Mouse (Mus musculus): ENCODE measurements around the gene Msantd1. TPM values are rescaled to one million over a fixed set of nuclear protein-coding genes. Genes with fewer than 3 reads are reported as not detected.

Msantd1 gene
- polyA plus RNA-seq, 1 experiment, result 4.6 TPM

GRCm38 (mm10) chr5:34931516-34932457 lies 24.0 kb downstream of the Msantd1 start:
- H3K4me3 ChIP-seq (replicated peaks; ENCODE audit: control insufficient read depth, low read depth, low read length), result no peak overlapping the region
- TF ChIP-seq CTCF (IDR thresholded peaks at IDR 0.05; ENCODE audit: control insufficient read depth, insufficient read depth, low read length) (no peak), POLR2A (IDR thresholded peaks at IDR 0.05; ENCODE audit: borderline replicate concordance, control insufficient read depth, low read depth, low read length) (no peak)
- peaks cover 7% of the 10 kb centered on the region; the same call in 1 of the 2 replicates for H3K4me1 ChIP-seq (ENCODE audit: control insufficient read depth, insufficient read depth, low read length)
- 49% methylated on average over 11 of the region's 11 CpGs for WGBS
- H3K27ac ChIP-seq (ENCODE audit: control insufficient read depth, insufficient read depth, low read depth, low read length, poor library complexity), result 0 out of 2 replicates have a peak overlapping the region, but pooled peaks have one; percentile 19

- TF ChIP-seq POLR2A (IDR thresholded peaks at IDR 0.05; ENCODE audit: borderline replicate concordance, control insufficient read depth, low read depth, low read length) (no peak), CTCF (IDR thresholded peaks at IDR 0.05; ENCODE audit: control insufficient read depth, insufficient read depth, low read length) (no peak)
- WGBS, result 30% methylated on average over 4 of the region's 4 CpGs
- H3K27ac ChIP-seq (ENCODE audit: control insufficient read depth, insufficient read depth, low read depth, low read length, poor library complexity), result no peak overlapping the region
- H3K4me3 ChIP-seq (replicated peaks; ENCODE audit: control insufficient read depth, low read depth, low read length), result no peak overlapping the region
- peaks cover 7% of the 10 kb centered on the region; the same call in 1 of the 2 replicates for H3K4me1 ChIP-seq (ENCODE audit: control insufficient read depth, insufficient read depth, low read length)
Observed at GRCm38 (mm10) chr5:34932458-34932806, 24.6 kb downstream of the Msantd1 start.

DNA sequence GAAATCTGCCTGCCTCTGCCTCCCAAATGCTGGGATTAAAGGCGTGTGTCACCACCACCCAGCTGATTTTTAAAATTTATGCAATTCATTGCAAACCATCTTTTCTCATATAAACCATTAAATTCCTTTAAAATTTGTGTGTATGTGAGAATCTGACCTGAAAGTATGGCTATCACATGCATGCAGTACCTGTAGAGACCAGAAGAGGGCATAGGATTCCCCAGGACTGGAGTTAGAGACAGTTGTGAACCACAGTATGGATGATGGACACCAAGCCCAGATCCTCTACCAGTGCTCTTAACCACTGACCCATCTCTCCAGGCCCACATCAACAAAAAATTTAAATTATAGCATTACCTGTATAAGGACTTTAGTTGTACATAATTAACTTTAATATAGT lies 25.6 kb downstream of the Msantd1 start:
- no peak overlapping the region for H3K27ac ChIP-seq (ENCODE audit: control insufficient read depth, insufficient read depth, low read depth, low read length, poor library complexity)
- H3K4me3 ChIP-seq (replicated peaks; ENCODE audit: control insufficient read depth, low read depth, low read length), result no peak overlapping the region
- peaks cover 7% of the 10 kb centered on the region; the same call in 1 of the 2 replicates for H3K4me1 ChIP-seq (ENCODE audit: control insufficient read depth, insufficient read depth, low read length)
- no peak for TF ChIP-seq POLR2A (IDR thresholded peaks at IDR 0.05; ENCODE audit: borderline replicate concordance, control insufficient read depth, low read depth, low read length)
- no peak for TF ChIP-seq CTCF (IDR thresholded peaks at IDR 0.05; ENCODE audit: control insufficient read depth, insufficient read depth, low read length)
- WGBS, result 80% methylated on average over 1 of the region's 1 CpGs

DNA sequence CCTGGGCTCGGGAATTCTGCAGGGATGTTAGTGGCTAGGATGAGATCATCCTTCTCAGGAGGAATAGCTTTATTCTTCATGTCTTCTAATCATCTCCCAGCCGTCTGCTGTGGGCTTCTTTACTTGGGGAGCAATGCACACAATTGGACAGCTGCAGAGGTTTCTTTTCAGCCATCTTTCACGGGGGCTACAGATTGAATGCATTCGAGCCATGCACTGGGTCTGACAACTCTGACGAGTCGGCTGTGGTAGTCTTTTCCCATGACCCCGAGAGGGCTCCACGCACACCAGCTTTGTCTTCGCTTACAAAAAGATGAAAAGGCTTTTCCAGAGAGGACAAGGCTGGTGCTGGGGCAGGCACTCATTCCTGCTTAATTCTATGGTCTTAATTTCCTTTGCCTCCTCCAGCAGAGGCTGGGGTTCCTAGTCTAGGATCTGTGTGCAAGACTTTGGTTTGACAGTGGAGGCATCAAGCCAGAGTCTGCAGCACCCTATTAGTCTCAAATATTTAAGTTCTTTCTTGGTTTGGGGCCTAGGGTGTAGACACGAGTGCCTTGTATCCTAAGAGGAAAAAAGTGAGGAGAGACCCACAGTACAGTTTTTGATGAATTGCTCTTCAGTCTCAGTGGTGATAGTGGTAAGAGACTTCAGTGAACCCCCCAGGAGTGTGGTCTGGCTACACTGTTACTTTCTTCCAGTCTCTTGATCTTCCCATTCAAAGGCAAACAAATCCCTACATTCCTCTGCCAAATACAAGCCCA lies 34.1 kb downstream of the Msantd1 start:
- H3K4me3 ChIP-seq (replicated peaks; ENCODE audit: control insufficient read depth, low read depth, low read length), result no peak overlapping the region
- 81% methylated on average over 10 of the region's 10 CpGs for WGBS
- H3K4me1 ChIP-seq (ENCODE audit: control insufficient read depth, insufficient read depth, low read length), result no peaks in the 10 kb centered on the region; the same call in 1 of the 2 replicates
- TF ChIP-seq POLR2A (IDR thresholded peaks at IDR 0.05; ENCODE audit: borderline replicate concordance, control insufficient read depth, low read depth, low read length) (no peak), CTCF (IDR thresholded peaks at IDR 0.05; ENCODE audit: control insufficient read depth, insufficient read depth, low read length) (no peak)
- H3K27ac ChIP-seq (ENCODE audit: control insufficient read depth, insufficient read depth, low read depth, low read length, poor library complexity), result no peak overlapping the region

DNA sequence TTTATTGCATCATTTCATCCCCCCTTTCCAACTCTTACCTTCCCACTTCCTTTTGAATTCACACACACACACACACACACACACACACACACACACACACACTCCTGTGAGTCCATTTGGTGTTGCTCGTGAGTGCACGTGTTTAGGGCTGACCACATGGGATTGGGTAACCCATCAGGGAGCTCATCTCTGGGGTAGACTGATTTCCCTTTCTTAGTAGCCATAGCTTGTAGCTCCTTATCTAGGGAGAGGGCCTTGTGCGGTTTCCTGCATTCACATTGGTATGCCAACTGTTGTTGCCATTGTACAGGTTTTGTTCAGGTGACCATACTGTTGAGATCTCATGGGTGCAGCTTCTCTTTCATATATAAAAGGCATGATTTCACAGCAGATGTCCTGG lies 35.6 kb downstream of the Msantd1 start:
- H3K27ac ChIP-seq (ENCODE audit: control insufficient read depth, insufficient read depth, low read depth, low read length, poor library complexity), result no peak overlapping the region
- H3K4me1 ChIP-seq (ENCODE audit: control insufficient read depth, insufficient read depth, low read length), result no peaks in the 10 kb centered on the region; the same call in 1 of the 2 replicates
- TF ChIP-seq POLR2A (IDR thresholded peaks at IDR 0.05; ENCODE audit: borderline replicate concordance, control insufficient read depth, low read depth, low read length), result no peak
- no peak for TF ChIP-seq CTCF (IDR thresholded peaks at IDR 0.05; ENCODE audit: control insufficient read depth, insufficient read depth, low read length)
- WGBS, result 27% methylated on average over 3 of the region's 3 CpGs
- H3K4me3 ChIP-seq (replicated peaks; ENCODE audit: control insufficient read depth, low read depth, low read length), result no peak overlapping the region

- TF ChIP-seq CTCF (IDR thresholded peaks at IDR 0.05; ENCODE audit: control insufficient read depth, insufficient read depth, low read length) (no peak), POLR2A (IDR thresholded peaks at IDR 0.05; ENCODE audit: borderline replicate concordance, control insufficient read depth, low read depth, low read length) (peak; percentile 52; the same call in 1 of the 2 replicates)
- WGBS, result under 1% methylated on average over 84 of the region's 84 CpGs
- H3K4me3 ChIP-seq (replicated peaks; ENCODE audit: control insufficient read depth, low read depth, low read length), result peak within 1 kb of the TSS; percentile 86
- H3K27ac ChIP-seq (ENCODE audit: control insufficient read depth, insufficient read depth, low read depth, low read length, poor library complexity), result peak within 1 kb of the TSS; percentile 65
- H3K4me1 ChIP-seq (ENCODE audit: control insufficient read depth, insufficient read depth, low read length), result peaks cover 1% of the 10 kb centered on the region; the same call in 1 of the 2 replicates
Observed at GRCm38 (mm10) chr5:34948861-34949760, 41.3 kb downstream of the Msantd1 start, which contains the start of gene Rgs12. TSS of gene Rgs12 (plus strand) at chr5:34949445.

- 5% methylated on average over 12 of the region's 12 CpGs for WGBS
- Histone ChIP-seq H3K27ac (ENCODE audit: control insufficient read depth, insufficient read depth, low read depth, low read length, poor library complexity) (peak overlapping the region; percentile 65), H3K4me3 (replicated peaks; ENCODE audit: control insufficient read depth, low read depth, low read length) (peak overlapping the region; percentile 86), H3K4me1 (ENCODE audit: control insufficient read depth, insufficient read depth, low read length) (peaks cover 1% of the 10 kb centered on the region; the same call in 1 of the 2 replicates)
- TF ChIP-seq POLR2A (IDR thresholded peaks at IDR 0.05; ENCODE audit: borderline replicate concordance, control insufficient read depth, low read depth, low read length) (no peak), CTCF (IDR thresholded peaks at IDR 0.05; ENCODE audit: control insufficient read depth, insufficient read depth, low read length) (no peak)
Observed at GRCm38 (mm10) chr5:34949769-34950211, 42.0 kb downstream of the Msantd1 start.

Data from bone marrow, adult 2 months (tissue).